Mouse (Mus musculus): ENCODE measurements at regions not wholly inside any gene's neighbourhood (a gene's known extent, or its start where the extent isn't known, plus 50 kb on each side); places are given as distances from the start of the nearest gene placed in this dataset.

DNA sequence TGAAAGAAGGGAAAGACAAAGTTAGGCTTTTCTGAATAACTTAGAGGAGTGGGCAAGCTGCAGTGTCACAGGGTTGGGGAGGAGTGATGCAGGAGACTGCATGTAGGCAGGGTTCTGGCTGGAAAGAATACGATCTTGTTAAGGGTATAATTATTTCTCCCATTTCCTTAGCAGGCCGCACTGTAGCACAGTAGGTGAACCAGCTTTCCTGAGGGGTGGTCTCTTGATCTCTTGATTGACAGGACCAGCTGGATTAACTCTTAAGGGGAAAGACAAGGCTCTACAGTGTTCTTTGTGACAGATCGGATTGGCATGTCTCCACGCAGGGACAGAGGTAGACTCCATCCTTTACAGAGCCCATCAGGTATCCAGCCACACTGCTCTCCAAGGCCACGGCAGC lies 54.5 kb upstream of the Meis1 start:
- in situ Hi-C loops (cut with MboI), result no loop called here

DNA sequence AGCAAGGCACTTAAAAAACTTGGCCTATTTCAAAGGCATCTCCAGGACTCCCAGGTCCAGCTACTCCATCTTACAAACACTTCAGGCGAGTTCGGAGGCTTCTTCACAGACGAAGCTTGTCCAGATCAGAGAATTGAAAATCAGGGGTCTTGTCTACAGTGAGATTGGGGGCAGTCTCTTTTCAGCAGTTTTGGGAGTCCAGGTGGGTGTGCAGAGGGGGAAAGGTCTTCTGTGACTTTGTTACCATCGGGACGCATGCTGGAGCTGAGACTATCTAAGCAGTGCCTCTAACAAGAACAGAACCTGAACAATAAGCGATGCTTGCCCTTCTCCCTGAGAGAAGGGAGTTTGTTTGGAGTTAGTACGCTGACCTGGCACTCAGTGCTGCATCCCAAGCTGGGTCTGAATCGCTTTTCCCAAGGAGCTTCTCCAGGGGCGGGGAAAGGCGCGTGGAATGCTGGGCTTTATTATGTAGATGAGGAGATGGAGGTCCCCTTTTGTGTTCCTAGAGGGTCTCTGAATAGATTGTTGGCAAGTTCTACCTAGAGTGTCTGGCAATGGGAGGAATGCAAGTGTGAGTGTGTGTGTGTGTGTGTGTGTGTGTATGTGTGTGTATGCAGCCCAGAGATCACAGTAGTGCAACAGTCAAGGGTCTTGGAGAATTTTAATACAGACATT lies 55.2 kb upstream of the Meis1 start:
- in situ Hi-C loops (cut with MboI), result no loop called here

DNA sequence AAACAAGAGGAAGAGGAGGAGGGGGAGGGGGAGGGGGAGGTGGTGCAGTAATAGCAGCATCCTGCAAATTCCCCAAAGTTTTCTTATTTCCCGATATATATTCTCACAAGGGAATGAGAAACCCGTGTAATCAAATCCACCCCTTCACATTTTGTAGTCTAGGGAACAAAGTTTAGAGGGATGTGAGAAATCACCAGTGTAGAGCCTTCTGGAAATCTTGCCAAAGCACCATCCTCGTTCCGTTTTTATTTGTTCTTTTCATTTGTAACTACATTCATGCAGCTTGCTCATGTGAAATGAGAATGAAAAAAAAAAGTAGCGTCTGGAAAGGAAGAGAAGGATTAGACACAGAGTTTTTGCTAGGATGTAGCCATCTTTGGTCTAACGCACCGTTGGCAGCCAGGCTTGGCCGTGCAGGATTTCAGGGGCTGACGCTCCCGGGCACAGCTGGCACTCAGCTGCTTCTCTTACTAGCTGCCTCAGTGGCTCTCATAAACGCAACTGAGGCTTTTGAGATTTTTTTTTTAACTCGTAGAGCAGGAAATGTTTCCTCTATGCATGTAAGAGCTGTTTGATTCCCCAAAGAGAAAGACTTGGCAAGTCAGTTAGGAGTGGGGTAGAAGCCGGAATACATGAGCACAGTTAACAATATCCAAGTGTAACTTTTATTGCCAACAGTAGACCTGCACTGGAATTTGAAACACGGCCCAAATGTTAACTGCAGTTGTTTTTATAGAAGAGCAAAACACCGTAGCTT lies 72.5 kb upstream of the Meis1 start:
- in situ Hi-C loops (cut with MboI), result no loop called here

DNA sequence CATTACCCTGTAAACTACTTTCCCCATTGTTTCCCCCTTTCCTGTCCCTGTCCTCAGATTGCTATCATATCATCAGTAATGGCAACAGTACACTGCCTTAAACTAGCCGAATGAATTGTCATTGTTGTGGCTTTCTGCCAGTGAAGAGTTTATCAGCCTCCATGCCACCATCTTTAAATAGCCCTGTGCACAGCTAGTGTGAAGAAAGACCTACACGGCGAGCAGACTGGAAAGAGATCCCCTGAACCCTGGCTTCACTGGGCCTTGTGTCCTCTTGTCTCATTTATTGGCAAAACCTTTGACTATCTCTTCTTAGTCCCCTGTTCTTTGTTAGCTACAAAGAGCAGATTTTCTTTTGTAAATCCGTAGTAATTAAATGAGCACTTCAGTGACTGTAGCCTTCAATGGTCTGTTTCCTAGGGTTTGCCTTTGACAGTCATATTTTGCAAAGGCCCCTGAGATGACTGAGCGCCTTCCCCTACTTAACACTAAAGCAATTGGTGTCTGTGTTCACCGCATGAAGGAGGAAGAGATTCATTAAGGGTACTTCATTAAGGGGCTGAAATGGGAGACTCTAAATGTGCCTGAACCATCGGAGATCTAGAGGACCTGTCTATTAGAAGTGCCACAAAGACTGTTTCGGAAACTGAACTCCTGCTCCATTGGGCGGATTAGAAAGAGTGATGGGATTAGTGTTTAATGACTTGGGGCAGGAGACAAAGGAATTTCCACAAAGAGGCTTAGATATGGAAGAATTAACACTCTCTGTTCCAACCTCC lies 74.4 kb upstream of the Meis1 start:
- in situ Hi-C loops (cut with MboI), result no loop called here

DNA sequence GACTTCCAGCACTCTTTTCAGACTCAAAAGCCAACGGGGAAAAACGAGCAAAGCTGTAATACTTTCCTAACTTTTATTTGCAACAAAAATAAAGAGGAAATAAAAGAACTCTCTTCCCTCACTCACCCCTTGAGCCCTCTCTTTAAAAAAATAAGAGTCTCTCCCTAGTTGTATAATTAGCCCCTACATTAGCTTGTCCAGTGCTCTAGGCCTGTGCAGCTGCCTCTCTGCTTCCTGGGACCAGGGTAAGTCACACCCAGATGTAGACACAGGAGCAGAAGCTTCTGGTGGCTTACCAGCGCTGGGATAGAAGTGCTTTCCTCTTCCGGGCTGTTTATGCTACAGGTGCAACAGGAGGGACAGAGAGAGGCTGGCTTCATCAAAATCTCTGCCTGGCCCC lies 75.0 kb upstream of the Meis1 start:
- in situ Hi-C loops (cut with MboI), result no loop called here

DNA sequence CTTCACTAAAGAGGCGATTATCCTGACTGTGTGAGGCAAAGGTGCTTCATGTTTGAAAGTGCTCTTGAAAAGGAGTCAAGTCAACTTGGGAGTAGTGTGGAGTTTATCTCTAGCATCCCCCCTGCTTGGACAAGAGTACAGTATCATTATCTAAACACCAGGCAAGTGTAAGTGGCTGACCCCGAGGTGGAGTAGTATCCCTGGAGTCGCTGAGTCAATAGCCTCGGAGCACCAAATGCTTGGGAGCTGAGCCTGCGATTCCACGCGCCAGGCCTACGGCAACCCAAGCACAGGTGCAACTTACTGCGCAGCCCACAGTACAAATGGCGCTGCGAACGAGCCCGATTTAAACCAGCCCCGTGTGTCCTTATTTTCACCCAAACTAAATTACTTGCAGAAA lies 75.4 kb upstream of the Meis1 start:
- in situ Hi-C loops (cut with MboI), result no loop called here

DNA sequence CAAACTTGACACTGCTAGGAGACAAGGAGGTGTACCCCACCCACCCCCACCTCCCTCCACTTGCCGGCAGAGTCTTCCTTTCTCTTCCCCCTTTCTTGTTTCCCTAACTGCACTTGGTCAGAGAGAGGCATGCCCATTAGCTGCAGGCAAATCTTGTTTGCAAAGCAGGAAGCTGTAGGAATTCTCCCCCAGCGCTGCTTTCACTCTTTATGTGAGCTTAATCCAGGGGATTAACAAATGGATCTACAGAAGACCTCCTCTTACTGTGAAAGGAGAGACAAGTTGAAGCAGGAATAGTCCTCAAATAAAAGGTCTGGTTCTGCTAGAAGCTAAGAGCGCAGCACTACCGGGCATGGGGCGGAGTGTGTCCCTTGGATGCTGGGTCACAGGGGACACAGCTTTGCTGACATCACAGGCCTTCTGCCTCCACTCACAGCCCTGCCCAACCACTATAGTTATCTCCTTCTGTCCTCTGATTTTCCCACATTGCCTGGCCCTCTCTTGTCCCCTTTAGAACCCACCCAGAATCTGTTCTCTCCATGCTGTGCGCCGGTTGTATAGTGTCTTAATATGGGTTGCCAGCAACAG lies 84.3 kb upstream of the Meis1 start:
- in situ Hi-C loops (cut with MboI), result no loop called here

DNA sequence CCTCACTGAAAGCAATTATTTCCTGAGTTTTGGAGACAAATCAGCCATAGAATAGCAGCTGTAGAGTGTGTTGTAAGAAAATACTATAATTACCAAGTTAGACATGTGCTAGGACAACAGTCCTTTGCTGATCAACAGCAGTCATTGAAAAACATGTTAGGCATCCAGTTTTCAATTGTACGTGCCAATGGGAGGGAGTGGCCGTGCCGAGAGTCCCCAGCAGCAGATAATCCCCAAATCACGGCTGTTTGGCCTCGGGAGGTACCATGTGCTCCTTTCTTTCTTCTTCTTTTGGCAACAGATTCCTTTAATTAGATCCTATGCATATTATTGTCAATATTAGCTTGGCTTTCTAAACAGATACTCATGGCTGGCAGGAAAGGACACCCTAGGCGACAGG lies 88.4 kb upstream of the Meis1 start:
- in situ Hi-C loops (cut with MboI), result no loop called here

DNA sequence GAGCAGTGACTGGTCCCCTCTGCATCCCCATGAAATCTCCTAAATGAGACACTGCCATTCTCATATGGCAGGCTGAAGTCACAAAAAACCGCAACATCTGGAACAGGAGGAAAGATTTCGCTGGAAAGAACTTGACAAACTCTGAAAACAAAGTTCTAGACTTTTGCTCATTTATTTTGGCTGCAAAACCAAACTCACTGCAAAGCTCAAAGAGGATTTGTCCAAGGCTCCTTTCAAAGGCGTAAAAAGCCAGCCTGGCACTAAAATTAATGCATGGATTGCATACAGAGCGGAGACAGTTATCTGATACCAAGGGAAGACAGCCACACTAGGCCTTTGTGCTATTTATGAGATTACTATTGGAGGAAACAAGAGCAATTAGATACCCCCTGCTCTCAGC lies 90.3 kb upstream of the Meis1 start:
- in situ Hi-C loops (cut with MboI), result no loop called here

DNA sequence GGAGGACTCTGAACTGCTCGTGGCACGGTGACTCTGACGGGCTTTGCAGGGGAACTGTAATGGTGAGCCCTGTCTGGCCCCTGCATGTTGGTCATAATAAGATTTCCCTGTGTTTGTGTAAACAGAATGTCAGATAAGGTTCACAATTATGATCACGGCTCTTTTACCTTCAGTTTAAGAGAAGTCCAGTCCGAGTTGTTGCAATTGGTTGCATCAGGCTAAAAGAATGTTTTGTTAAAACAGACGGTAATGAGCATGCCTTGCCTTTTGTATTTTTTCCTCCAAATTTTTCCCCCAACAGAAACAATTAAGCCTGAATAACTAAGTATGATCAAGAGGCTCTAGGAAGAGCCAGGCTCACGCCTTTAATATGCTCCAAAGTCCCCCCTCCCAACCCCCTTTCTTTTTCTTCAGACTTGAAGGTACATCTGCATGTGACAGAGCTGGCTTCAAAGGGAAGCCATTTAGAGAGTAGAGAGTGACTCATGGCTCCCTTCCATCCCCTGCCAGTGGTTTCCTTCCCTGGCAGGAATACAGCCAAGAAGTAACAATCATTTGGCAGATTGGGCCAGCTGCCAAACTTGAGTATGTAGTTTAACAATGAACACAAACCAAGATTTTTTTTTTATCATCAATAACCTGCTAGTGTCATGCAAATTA lies 93.3 kb upstream of the Meis1 start:
- in situ Hi-C loops (cut with MboI), result no loop called here

DNA sequence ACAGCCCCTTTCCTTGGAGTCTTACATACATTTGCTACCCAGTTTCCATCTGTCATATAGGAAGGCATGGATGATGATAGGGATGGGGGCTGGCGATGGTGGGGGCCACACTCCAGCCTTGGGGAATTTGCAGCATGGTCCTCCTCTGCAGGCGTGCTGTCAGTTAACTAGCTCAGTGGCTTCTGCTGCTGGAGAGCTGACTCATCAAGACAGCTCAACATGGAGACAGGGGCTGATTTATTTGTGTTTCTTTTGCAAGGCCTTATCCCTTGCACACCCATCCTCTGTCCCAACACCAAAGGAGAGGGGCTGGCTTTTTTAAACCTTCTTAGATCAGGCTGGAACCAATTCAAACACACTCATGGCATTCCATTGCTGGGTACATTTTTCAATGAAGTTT lies 98.3 kb upstream of the Meis1 start:
- in situ Hi-C loops (cut with MboI), result no loop called here

DNA sequence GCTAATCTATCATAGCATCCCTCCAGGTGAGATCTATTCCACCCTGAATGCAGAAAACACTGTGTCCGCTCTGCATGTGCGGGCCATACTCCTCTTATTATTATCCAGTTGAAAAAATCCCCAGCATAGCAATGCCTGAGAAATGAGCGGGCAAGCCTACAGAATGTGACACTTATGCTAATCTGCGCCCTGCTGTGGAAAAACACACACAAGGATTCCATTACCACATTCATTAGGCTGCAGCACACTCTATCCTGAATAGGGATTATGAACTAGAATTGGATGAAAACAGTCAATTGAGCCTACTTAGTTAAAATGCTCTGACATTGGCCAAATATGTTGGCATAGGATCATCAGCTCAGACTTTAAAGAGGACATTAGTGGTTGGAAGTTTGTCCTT lies 99.5 kb upstream of the Meis1 start:
- in situ Hi-C loops (cut with MboI), result no loop called here

DNA sequence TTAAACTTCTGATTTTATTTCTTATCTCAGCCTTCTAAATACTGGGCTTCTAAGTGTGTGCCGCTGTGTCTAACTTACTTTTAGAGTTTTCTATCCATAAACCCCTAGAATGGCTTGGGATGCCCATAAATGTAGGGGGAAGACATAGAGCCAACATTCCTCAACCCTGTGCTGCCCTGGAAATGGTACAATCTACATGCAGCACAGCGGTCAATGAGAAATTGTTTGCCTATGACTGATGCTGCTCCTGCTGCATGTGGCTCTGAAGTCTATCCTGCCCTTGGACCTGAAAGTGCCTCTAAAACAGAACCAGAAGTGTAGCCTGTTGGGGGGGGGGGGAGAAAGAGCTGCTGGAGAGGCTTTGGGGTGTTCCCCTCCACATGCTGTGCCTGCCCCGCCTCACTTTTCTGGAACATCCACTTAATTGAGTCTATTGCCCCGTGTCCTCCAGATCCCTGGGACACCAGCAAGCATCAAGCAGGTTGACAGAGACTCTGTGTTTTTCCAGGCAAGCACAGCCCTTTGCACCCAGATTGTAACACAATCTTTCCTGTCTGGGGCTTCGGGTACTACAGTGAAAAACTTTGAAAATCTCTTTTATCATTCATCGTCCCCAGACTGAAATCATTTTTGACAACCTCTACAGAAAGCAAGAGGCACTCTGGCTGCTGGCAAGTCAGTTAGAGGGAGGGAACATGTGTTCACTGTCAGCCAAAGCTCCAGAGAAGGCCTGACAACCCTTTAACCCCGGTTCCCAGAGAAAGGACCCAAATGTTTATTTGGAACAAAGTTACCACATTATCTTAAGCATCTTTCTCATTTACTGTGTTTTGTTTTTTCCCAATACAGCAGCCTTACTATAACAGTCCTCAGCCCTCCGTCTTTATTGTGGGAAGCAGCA lies 101.4 kb upstream of the Meis1 start:
- in situ Hi-C loops (cut with MboI), result no loop called here

DNA sequence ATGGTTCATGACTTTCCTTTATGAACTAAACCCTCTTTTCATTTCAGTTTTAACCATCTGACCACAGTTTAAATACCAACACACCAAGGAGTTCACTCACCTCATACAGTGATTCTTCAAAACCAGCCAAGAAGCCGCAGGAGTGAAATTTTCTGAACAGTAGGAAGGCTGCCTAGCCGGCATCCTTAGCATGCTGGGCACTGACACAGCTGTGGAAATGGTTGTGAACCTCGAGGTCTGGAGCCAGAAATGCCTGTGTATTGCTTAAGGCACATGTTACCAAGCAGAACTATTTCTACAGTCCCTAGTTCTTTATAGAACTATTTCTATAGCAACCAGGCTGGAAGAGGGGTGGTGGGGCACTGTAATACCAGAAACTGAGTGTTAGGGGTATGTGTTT lies 102.1 kb upstream of the Meis1 start:
- in situ Hi-C loops (cut with MboI), result no loop called here

DNA sequence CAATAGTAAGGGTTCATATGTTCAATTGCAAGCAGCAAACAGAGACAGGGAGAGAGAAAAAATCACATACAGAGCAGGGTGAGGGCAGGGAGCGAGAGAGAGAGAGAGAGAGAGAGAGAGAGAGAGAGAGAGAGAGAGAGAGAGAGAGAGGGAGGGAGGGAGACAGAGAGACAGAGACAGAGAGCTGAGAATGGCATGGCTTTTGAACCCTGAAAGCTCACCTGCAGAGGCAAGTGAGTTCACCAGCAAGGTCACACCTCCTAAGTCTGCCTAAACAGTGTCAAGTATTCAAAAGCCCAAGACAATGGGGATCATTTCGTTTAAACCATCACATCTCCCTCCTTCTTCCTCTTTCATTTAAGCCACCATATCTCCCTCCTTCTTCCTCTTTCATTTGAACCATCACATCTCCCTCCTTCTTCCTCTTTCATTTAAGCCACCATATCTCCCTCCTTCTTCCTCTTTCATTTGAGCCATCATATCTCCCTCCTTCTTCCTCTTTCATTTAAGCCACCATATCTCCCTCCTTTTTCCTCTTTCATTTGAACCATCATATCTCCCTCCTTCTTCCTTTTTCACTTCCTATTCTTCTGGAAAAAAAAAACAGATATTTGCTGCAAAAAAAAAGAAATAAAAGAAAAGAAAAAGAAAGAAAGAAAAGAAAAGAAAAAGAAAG lies 116.7 kb upstream of the Meis1 start:
- in situ Hi-C loops (cut with MboI), result no loop called here

DNA sequence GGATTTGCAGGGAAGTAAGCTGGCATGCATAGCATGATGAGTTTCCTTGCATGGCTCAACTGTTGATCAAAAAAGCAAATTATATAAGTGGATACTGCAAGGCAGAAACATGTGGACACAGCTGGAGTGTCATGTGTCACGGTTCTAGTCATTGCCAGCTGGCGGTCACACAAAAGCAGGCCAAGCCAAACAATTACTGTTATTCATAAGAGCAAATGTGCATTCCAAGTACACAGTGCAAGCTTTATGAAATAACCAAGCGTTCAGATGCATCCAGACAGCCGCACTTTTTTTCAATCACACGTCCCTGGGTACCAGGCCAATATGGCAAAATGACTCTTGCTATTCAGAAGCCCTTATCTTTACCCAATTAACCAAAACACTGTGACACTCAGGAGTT lies 119.6 kb upstream of the Meis1 start:
- in situ Hi-C loops (cut with MboI), result no loop called here

DNA sequence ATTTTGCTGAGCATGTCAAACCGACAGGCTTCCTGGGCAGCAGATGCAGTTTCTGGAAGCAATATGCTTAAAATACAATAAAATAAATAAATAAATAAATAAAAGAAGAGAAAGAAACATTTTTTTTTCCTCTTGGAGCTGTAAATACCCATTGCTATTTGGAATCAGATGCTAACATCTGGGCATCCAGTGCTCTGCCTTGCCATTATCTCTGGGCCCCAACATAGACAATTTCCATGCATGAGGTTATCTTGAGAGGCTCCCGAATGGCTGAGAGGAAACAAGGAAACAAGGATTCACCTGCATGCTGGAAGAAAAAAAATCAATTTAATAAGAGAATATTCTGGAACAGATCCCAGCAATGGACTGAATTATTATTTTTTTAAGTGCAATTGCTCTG lies 120.0 kb upstream of the Meis1 start:
- in situ Hi-C loops (cut with MboI), result no loop called here

DNA sequence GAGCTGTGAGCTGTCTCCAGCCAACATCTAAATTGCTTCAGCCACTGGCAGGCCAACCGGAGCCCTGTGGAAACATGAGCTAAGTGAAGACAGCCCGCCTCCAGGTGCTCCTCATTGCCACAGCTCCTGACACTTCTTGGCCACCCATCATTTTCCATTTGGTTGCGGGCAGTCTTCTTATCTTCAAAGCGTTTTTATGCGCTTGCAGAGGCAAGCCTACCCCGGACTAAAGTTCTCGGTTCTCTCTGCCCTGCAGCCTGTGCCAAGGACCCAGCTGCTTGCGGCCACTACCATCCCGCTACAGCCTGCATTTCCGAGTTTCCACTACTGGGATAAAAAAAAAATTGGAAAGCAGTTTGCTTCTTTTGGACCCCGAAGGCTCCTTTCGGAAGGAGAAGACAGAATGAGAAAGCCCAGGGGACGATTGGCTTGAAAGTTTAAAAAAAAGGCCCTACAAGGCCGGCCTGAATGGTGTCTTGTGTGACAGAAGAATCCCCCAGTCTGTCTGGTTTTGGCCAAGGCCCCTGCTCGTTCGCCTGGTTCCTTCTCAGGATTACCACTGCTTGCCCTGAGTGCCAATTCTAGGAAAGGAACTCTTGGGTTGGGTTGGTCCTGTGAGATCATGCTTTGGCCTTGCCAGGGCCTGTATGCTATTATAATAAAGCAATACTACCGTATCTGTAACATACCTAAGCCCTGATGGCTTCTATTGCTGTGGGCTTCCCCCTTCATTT lies 124.6 kb upstream of the Meis1 start:
- in situ Hi-C loops (cut with MboI), result no loop called here

DNA sequence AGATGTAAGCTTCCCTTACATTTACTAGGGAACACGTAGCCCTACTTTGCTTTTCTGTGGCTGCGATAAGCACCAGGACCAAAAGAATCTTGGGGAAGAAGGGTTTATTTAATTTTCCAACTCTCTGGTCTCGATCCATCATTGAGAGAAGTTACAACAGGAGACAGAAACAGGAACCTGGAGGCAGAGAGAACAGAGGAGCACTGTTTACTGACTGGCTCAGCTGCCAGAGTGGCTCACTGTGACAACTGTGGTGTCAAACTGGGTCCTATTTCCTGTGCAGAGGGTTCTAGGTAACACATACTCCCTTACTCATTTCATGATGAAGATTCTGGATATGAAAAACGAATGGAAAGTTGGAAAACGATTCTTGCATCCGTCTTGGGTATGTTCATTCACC lies 125.7 kb upstream of the Meis1 start:
- in situ Hi-C loops (cut with MboI), result no loop called here

DNA sequence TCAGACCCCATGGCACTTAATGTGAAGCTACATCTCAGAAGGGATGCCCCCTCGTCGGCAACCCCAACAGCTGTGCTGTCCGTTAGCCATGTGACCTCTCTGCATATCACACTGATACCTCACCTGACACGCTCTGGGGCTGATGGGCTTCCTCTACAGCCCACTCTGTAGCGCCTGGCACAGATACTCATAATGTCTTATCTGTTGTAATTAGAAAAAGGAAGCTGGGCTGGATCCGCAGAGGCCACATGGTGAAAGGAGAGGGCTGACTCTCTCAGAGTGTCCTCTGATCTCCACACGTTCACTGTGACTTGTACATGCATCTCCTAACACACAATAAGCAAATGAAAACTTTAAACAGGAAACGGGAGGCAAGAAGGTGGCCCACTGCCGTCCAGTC lies 126.5 kb upstream of the Meis1 start:
- in situ Hi-C loops (cut with MboI), result no loop called here

Measured in mature B cell (primary cell).